Mouse (Mus musculus): ENCODE results near the gene Ppp1r16b. TPM values are rescaled to one million over a fixed set of nuclear protein-coding genes. Genes with fewer than 3 reads are reported as not detected.
A peak's percentile ranks its signal among the peaks of the same experiment; 100 is the strongest.

Gene Ppp1r16b
- polyA plus RNA-seq, 1 experiment from 2014 or later, result 3.2 TPM

GRCm38 (mm10) chr2:158669199-158670195 lies 4.3 kb downstream of the Ppp1r16b start:
- peaks cover 43% of the 10 kb centered on the region for H3K4me1 ChIP-seq
- H3K4me2 ChIP-seq, result no peak overlapping the region
- no peak for ATAC-seq (ENCODE audit: insufficient number of reproducible peaks, insufficient read depth, low FRiP score, low TSS enrichment, low read depth)
- WGBS, result 55% methylated on average over 13 of the region's 13 CpGs
- no peaks in the 10 kb centered on the region for H3K36me3 ChIP-seq
- no peak overlapping the region for H3K4me3 ChIP-seq
- peaks cover 71% of the 10 kb centered on the region for H3K27me3 ChIP-seq
- no peak overlapping the region for H3K27ac ChIP-seq
- no peaks in the 10 kb centered on the region for H3K9me3 ChIP-seq
- H3K9ac ChIP-seq, result no peak overlapping the region

- WGBS, result 15% methylated on average over 10 of the region's 10 CpGs
- Histone ChIP-seq H3K36me3 (no peaks in the 10 kb centered on the region), H3K4me1 (peaks cover 43% of the 10 kb centered on the region), H3K4me3 (no peak overlapping the region), H3K4me2 (no peak overlapping the region), H3K27me3 (peaks cover 61% of the 10 kb centered on the region), H3K27ac (no peak overlapping the region), H3K9me3 (no peaks in the 10 kb centered on the region), H3K9ac (no peak overlapping the region)
- no peak for ATAC-seq (ENCODE audit: insufficient number of reproducible peaks, insufficient read depth, low FRiP score, low TSS enrichment, low read depth)
Observed at GRCm38 (mm10) chr2:158670571-158670970, 5.4 kb downstream of the Ppp1r16b start.

- no peak overlapping the region for H3K9ac ChIP-seq
- no peak for ATAC-seq (ENCODE audit: insufficient number of reproducible peaks, insufficient read depth, low FRiP score, low TSS enrichment, low read depth)
- peaks cover 27% of the 10 kb centered on the region for H3K4me1 ChIP-seq
- WGBS, result 15% methylated on average over 6 of the region's 6 CpGs
- peaks cover 38% of the 10 kb centered on the region for H3K27me3 ChIP-seq
- H3K9me3 ChIP-seq, result no peaks in the 10 kb centered on the region
- no peak overlapping the region for H3K4me3 ChIP-seq
- no peak overlapping the region for H3K4me2 ChIP-seq
- H3K27ac ChIP-seq, result peak overlapping the region; percentile 3; the same call in 1 of the 2 replicates
- H3K36me3 ChIP-seq, result no peaks in the 10 kb centered on the region
Observed at GRCm38 (mm10) chr2:158672829-158673228, 7.6 kb downstream of the Ppp1r16b start.

- ATAC-seq (ENCODE audit: insufficient number of reproducible peaks, insufficient read depth, low FRiP score, low TSS enrichment, low read depth), result no peak
- Histone ChIP-seq H3K9me3 (no peaks in the 10 kb centered on the region), H3K27ac (peak overlapping the region; percentile 29; the same call in 1 of the 2 replicates), H3K4me1 (peaks cover 20% of the 10 kb centered on the region), H3K4me2 (no peak overlapping the region), H3K4me3 (no peak overlapping the region), H3K27me3 (peaks cover 31% of the 10 kb centered on the region), H3K9ac (no peak overlapping the region), H3K36me3 (no peaks in the 10 kb centered on the region)
- WGBS, result 54% methylated on average over 4 of the region's 4 CpGs
Observed at GRCm38 (mm10) chr2:158673493-158673892, 8.3 kb downstream of the Ppp1r16b start.

- H3K4me3 ChIP-seq, result no peak overlapping the region
- ATAC-seq (ENCODE audit: insufficient number of reproducible peaks, insufficient read depth, low FRiP score, low TSS enrichment, low read depth), result no peak
- H3K36me3 ChIP-seq, result no peaks in the 10 kb centered on the region
- H3K4me1 ChIP-seq, result peaks cover 16% of the 10 kb centered on the region
- H3K4me2 ChIP-seq, result no peak overlapping the region
- 56% methylated on average over 6 of the region's 6 CpGs for WGBS
- H3K9ac ChIP-seq, result no peak overlapping the region
- H3K9me3 ChIP-seq, result no peaks in the 10 kb centered on the region
- no peak overlapping the region for H3K27ac ChIP-seq
- peaks cover 25% of the 10 kb centered on the region for H3K27me3 ChIP-seq
Observed at GRCm38 (mm10) chr2:158674131-158674530, 8.9 kb downstream of the Ppp1r16b start.

GRCm38 (mm10) chr2:158674759-158675158 lies 9.6 kb downstream of the Ppp1r16b start:
- H3K9me3 ChIP-seq, result no peaks in the 10 kb centered on the region
- no peak for ATAC-seq (ENCODE audit: insufficient number of reproducible peaks, insufficient read depth, low FRiP score, low TSS enrichment, low read depth)
- peaks cover 16% of the 10 kb centered on the region for H3K4me1 ChIP-seq
- H3K4me2 ChIP-seq, result no peak overlapping the region
- H3K4me3 ChIP-seq, result no peak overlapping the region
- H3K36me3 ChIP-seq, result no peaks in the 10 kb centered on the region
- H3K27ac ChIP-seq, result no peak overlapping the region
- no peak overlapping the region for H3K9ac ChIP-seq
- WGBS, result 85% methylated on average over 7 of the region's 7 CpGs
- peaks cover 19% of the 10 kb centered on the region for H3K27me3 ChIP-seq

- 64% methylated on average over 6 of the region's 6 CpGs for WGBS
- Histone ChIP-seq H3K27me3 (peaks cover 15% of the 10 kb centered on the region), H3K4me2 (no peak overlapping the region), H3K9ac (no peak overlapping the region), H3K27ac (no peak overlapping the region), H3K4me3 (no peak overlapping the region), H3K36me3 (no peaks in the 10 kb centered on the region), H3K4me1 (peaks cover 16% of the 10 kb centered on the region), H3K9me3 (no peaks in the 10 kb centered on the region)
- no peak for ATAC-seq (ENCODE audit: insufficient number of reproducible peaks, insufficient read depth, low FRiP score, low TSS enrichment, low read depth)
Observed at GRCm38 (mm10) chr2:158675161-158675560, 10.0 kb downstream of the Ppp1r16b start.

- no peaks in the 10 kb centered on the region for H3K9me3 ChIP-seq
- WGBS, result 87% methylated on average over 12 of the region's 12 CpGs
- peaks cover 16% of the 10 kb centered on the region for H3K4me1 ChIP-seq
- H3K9ac ChIP-seq, result no peak overlapping the region
- no peak overlapping the region for H3K4me3 ChIP-seq
- no peaks in the 10 kb centered on the region for H3K36me3 ChIP-seq
- peaks cover 6% of the 10 kb centered on the region for H3K27me3 ChIP-seq
- H3K27ac ChIP-seq, result no peak overlapping the region
- no peak for ATAC-seq (ENCODE audit: insufficient number of reproducible peaks, insufficient read depth, low FRiP score, low TSS enrichment, low read depth)
- H3K4me2 ChIP-seq, result no peak overlapping the region
Observed at GRCm38 (mm10) chr2:158675907-158676533, 10.8 kb downstream of the Ppp1r16b start.

GRCm38 (mm10) chr2:158677946-158678345 lies 12.7 kb downstream of the Ppp1r16b start:
- 59% methylated on average over 8 of the region's 8 CpGs for WGBS
- no peaks in the 10 kb centered on the region for H3K36me3 ChIP-seq
- H3K27me3 ChIP-seq, result no peaks in the 10 kb centered on the region
- no peaks in the 10 kb centered on the region for H3K9me3 ChIP-seq
- H3K4me3 ChIP-seq, result no peak overlapping the region
- no peak overlapping the region for H3K9ac ChIP-seq
- no peak for ATAC-seq (ENCODE audit: insufficient number of reproducible peaks, insufficient read depth, low FRiP score, low TSS enrichment, low read depth)
- peaks cover 15% of the 10 kb centered on the region for H3K4me1 ChIP-seq
- H3K4me2 ChIP-seq, result no peak overlapping the region
- no peak overlapping the region for H3K27ac ChIP-seq

- Histone ChIP-seq H3K36me3 (no peaks in the 10 kb centered on the region), H3K9me3 (no peaks in the 10 kb centered on the region), H3K4me1 (peaks cover 9% of the 10 kb centered on the region), H3K27me3 (no peaks in the 10 kb centered on the region), H3K4me2 (no peak overlapping the region), H3K4me3 (no peak overlapping the region), H3K27ac (no peak overlapping the region), H3K9ac (no peak overlapping the region)
- WGBS, result 94% methylated on average over 7 of the region's 7 CpGs
- no peak for ATAC-seq (ENCODE audit: insufficient number of reproducible peaks, insufficient read depth, low FRiP score, low TSS enrichment, low read depth)
Observed at GRCm38 (mm10) chr2:158679091-158679490, 13.9 kb downstream of the Ppp1r16b start.

GRCm38 (mm10) chr2:158680357-158680889 lies 15.2 kb downstream of the Ppp1r16b start:
- no peaks in the 10 kb centered on the region for H3K36me3 ChIP-seq
- no peak overlapping the region for H3K9ac ChIP-seq
- H3K27ac ChIP-seq, result no peak overlapping the region
- peaks cover 9% of the 10 kb centered on the region for H3K4me1 ChIP-seq
- no peak overlapping the region for H3K4me2 ChIP-seq
- WGBS, result 70% methylated on average over 10 of the region's 10 CpGs
- H3K4me3 ChIP-seq, result no peak overlapping the region
- no peaks in the 10 kb centered on the region for H3K27me3 ChIP-seq
- no peaks in the 10 kb centered on the region for H3K9me3 ChIP-seq
- no peak for ATAC-seq (ENCODE audit: insufficient number of reproducible peaks, insufficient read depth, low FRiP score, low TSS enrichment, low read depth)

All from embryonic facial prominence, embryonic 13.5 days (tissue).